Mouse (Mus musculus) cerebellum, postnatal 4 days (tissue): ENCODE results near the gene Pkd1l1.

Experiments
- DNase-seq, 2 experiments: peaks; one replicate each; pipeline ENCODE4 v3.0.0; 2022; ENCODE audit warnings: low spot score in 2 of 2, mixed read lengths in 1 of 2

Pkd1l1 gene

DNA sequence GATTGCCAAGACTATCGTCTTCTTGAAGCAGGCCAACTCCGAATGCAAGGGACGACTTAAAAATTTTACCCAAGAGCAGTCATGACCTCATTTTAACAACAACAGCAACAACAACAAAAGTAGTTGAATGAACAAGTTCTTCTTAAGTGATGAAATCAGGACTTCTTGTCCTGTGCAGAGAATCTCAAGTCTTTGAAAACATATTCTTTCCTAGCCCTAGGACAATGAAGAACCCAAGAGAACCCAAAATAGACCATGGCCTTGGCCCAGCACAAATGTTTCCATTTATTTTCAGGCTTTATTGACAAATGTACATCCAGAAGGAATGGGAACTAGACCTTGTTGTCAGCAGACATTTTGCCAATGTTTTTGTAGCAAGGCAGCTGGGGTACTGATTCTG is 147.7 kb downstream of the Pkd1l1 start:
- no peak for DNase-seq

GRCm38 (mm10) chr11:8821403-8821802 is 151.7 kb downstream of the Pkd1l1 start:
- no peak for DNase-seq

GRCm38 (mm10) chr11:8817376-8817775 is 155.7 kb downstream of the Pkd1l1 start:
- no peak for DNase-seq

DNA sequence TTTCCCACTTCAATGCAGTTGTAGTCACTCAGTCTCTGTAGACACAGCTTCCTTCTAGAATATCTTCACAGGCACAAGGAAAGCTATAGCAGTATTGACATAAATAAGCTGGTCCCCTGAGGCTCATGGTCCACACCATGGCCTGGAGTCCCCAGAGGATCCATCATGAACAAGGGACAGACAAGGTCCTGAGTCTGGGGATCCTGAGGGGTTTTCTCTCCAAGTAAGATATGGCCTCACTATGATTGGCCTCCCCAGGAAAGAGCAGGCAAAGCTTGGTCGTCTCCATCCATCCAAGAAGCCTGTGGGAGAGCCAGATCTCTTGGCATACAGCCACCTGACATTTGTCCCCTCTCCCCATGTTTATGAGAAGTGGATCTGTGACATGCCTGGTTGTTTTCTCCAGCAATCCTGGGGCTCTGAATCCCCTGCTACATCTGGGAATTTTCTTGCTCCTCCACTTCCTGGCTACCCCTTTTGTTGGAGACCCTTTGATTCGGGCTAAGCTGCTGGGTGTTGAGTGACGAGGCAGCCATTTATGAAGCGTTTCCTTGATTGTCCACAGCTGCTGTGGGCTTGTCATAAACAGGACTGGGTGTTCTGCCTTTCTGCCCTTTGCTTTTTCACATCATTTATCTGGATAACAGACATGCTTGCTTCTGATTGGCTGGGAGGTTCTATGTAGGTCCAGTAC is 158.8 kb downstream of the Pkd1l1 start:
- no peak for DNase-seq

- no peak for DNase-seq
Measured at GRCm38 (mm10) chr11:8811506-8812100, 161.5 kb downstream of the Pkd1l1 start.

- DNase-seq: no peak
Measured at GRCm38 (mm10) chr11:8809644-8810043, 163.4 kb downstream of the Pkd1l1 start.

GRCm38 (mm10) chr11:8807009-8807408 is 166.1 kb downstream of the Pkd1l1 start:
- DNase-seq: no peak

DNA sequence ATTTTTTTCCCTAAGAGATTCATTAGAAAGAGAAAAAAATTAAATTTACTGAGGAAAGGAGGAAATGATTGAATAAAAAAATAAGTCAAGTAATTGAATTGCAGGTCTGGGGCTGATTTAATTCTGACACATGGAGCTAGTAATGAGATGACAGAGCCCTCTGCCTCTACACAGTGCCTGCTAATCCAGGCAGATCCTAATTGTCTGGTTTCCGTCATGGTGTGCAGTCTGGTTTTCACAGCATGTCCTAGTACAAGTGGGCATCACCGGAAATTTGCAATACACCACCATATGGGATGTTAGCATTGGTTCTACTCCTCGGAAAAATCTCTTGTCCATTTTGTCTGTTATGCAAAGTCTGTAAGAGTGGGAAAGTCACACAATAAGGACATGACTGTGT is 168.9 kb downstream of the Pkd1l1 start:
- DNase-seq: no peak

GRCm38 (mm10) chr11:8797486-8797885 is 175.6 kb downstream of the Pkd1l1 start:
- DNase-seq: no peak

- no peak for DNase-seq
Measured at GRCm38 (mm10) chr11:8795031-8795430, 178.0 kb downstream of the Pkd1l1 start.

GRCm38 (mm10) chr11:8792146-8792545 is 180.9 kb downstream of the Pkd1l1 start:
- DNase-seq: no peak

DNA sequence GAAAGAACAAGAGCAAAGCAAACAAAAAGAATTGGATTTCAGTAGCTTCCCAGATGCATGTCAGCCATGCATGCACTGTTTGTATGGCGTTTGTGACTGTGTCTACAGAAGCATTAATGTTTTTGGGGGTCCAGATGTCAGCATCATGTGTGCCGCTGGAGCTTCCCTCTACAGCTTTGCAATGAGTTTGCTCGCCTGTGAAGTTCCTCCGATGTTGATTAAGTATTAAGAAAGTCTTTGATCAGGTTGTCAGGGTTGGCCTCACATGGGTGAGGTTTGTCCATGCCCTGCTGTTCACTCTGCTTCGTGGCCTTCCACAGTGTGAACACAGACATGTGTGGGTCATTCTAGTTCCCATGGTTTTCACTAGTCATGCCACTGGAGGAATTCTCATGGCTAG is 183.9 kb downstream of the Pkd1l1 start:
- no peak for DNase-seq

DNA sequence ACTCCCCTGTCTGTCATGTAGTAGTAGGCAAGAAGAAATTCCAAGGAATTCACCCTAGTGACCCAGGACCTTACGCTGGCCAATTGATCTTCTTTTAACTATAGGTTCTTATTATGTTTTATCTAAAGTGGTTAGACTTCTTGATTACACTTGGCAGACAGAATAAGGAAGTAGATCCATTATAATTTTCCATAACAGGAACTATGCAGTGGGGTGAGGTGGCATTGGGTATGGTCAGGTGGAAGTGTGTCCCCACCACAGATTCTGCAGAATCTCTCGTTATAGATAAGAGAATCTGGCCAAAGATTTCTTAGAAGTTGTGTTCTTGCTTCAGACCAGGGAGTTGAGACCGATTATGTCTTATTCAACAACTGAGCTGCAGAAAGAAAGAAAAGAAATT is 185.5 kb downstream of the Pkd1l1 start:
- no peak for DNase-seq

DNA sequence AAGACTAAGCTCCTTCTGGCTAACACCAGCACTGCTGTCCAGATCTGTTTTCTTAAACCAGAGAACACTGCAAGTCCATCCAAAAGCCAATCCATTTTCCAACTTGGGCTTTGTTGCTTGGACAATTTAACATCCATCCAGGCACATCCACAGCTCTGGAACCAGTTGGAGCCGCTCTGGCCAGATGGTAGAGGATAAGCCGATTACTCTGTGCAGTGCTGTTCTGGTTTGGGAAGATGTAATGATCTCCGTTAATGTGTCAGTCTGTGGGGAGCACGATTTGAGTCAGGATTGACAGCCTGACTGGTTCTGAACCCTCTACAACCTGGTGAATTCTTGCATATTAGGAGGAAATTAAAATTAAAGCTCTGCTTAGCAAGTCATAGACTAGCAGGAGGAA is 188.7 kb downstream of the Pkd1l1 start:
- DNase-seq: no peak

DNA sequence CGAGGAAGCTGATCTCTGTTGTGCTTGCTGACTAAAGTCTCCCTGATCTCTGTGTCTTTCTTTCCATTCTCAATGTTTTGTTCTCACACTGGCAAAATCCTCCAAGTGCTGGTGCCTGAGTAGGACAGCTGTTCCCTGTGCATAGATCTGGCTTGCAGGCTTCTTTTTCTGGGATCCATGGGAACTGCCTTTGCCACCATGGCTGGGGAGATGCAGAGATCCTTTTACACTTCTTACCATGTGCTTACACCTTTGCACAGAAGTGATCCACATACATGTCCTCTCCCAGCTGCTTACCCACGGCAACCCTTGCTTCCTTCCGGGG is 191.0 kb downstream of the Pkd1l1 start:
- no peak for DNase-seq

DNA sequence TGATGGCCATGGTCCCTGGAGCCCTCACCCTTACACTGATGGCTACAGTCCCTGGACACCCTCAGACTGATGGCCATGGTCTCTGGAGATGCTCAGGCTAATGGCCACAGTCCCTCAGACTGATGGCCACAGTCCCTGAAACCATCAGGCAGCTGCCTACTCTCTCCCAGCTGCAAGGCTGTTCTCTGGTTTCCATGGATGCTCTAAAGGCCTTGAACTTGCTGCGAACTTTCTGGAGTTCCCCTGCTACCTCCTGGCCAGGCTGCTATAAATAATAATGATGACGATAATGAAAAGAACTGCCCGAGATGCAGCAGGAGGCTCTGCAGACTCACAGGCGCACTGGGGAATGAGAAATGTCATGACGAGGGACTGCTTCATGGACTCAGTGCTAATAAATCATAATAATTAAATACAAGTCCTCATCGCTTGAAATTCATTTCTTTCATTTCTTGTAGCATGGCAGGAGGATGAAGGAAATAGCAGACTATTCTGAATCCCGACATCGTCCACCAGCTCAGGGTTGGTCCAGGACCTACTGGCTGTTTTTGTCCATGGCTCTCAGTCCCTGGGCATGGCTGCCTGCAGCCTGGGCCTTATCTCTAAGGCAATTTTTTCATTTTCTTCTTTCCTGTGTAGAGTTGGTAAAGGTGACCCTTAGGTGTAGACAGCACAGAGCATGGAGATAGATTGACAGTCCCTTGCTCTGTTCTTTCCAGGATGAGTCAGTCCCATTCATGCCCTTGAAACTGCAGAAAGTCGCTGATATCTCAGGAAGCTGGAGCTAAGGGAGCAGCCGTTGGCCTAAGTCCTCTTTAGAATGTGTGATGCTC is 191.5 kb downstream of the Pkd1l1 start:
- no peak for DNase-seq

GRCm38 (mm10) chr11:8779427-8779826 is 193.6 kb downstream of the Pkd1l1 start:
- no peak for DNase-seq
